Mouse (Mus musculus) CH12.LX (cell line): ENCODE measurements around the gene Junb. TPM values are rescaled to one million over a fixed set of nuclear protein-coding genes. Genes with fewer than 3 reads are reported as not detected.
A peak's percentile ranks its signal among the peaks of the same experiment; 100 is the strongest.

Experiments
- DNase-seq: peaks from one replicate; pipeline ENCODE4 v3.0.0-alpha.2; 2013; ENCODE audit errors: extremely low read depth
- H3K27ac ChIP-seq: 2 replicates; pipeline ENCODE4 v1.5.1; 2012; ENCODE audit warnings: low read depth, mild to moderate bottlenecking, control low read depth, moderate library complexity; ENCODE audit not compliant: insufficient read depth
- H3K27me3 ChIP-seq: replicated peaks from 2 replicates; pipeline ENCODE3; 2012; ENCODE audit warnings: inconsistent platforms
- H3K36me3 ChIP-seq, 2 experiments: replicated peaks in 1 of 2; 2 replicates each; pipeline versions ENCODE3 to v1.6.1; 2012; ENCODE audit warnings: inconsistent platforms in 1 of 2, low read length in 1 of 2, mild to moderate bottlenecking in 1 of 2, mixed read lengths in 1 of 2, moderate library complexity in 1 of 2; ENCODE audit not compliant: control insufficient read depth in 1 of 2, insufficient read depth in 1 of 2
- H3K4me1 ChIP-seq, 2 experiments: 2 replicates each; pipeline ENCODE4 v1.6.1; 2012; ENCODE audit warnings: inconsistent platforms in 1 of 2, moderate library complexity in 1 of 2; ENCODE audit not compliant: insufficient read depth in 2 of 2, control insufficient read depth in 1 of 2
- H3K4me2 ChIP-seq: 2 replicates; pipeline ENCODE4 v1.6.1; 2012; ENCODE audit warnings: low read depth, mild to moderate bottlenecking, control low read depth; ENCODE audit not compliant: poor library complexity, insufficient read depth, severe bottlenecking
- H3K4me3 ChIP-seq, 3 experiments: fragments of 150-350 bp in 1 of 3; sonication (generic) in 1 of 3; replicated peaks in 1 of 3; 2 replicates each; pipeline versions ENCODE3 to v1.5.1; 2011 to 2012; ENCODE audit warnings: low read depth in 2 of 3, low read length in 2 of 3, mild to moderate bottlenecking in 2 of 3, moderate library complexity in 2 of 3, control low read depth in 1 of 3, improper control_type of control experiment in 1 of 3, inconsistent platforms in 1 of 3, mixed read lengths in 1 of 3; ENCODE audit not compliant: poor library complexity in 1 of 3
- H3K79me2 ChIP-seq: replicated peaks from 2 replicates; pipeline ENCODE4 v1.6.1; 2012; ENCODE audit warnings: mild to moderate bottlenecking, moderate library complexity; ENCODE audit not compliant: control insufficient read depth, poor library complexity, insufficient read depth, severe bottlenecking; ENCODE audit errors: extremely low read depth
- H3K9ac ChIP-seq: 2 replicates; pipeline ENCODE4 v1.6.1; 2012; ENCODE audit warnings: low read depth, mild to moderate bottlenecking, control low read depth, moderate library complexity; ENCODE audit not compliant: insufficient read depth
- H3K9me3 ChIP-seq: replicated peaks from 2 replicates; pipeline ENCODE3; 2012; ENCODE audit warnings: low read length, inconsistent platforms, mixed read lengths
- CHD1 ChIP-seq: IDR thresholded peaks from 2 replicates; pipeline ENCODE4 v1.6.1; 2012; ENCODE audit warnings: low read depth, low read length, improper control_type of control experiment, inconsistent platforms
- CHD2 ChIP-seq: IDR thresholded peaks from 2 replicates; pipeline ENCODE4 v1.6.1; 2011; ENCODE audit warnings: low read length, improper control_type of control experiment
- CTCF ChIP-seq, 2 experiments: IDR thresholded peaks in 1 of 2; conservative IDR thresholded peaks in 1 of 2; 2 replicates each; pipeline ENCODE4 v1.5.1; 2011 to 2012; ENCODE audit warnings: low read depth in 2 of 2, low read length in 2 of 2, improper control_type of control experiment in 1 of 2, inconsistent platforms in 1 of 2, mild to moderate bottlenecking in 1 of 2, moderate library complexity in 1 of 2
- JUND ChIP-seq: conservative IDR thresholded peaks from 2 replicates; pipeline ENCODE4 v1.6.1; 2011; ENCODE audit warnings: low read depth, low read length, improper control_type of control experiment
- KAT2A ChIP-seq: IDR thresholded peaks from 2 replicates; pipeline ENCODE4 v1.6.1; 2012; ENCODE audit warnings: low read length, improper control_type of control experiment, inconsistent platforms; ENCODE audit not compliant: insufficient replicate concordance
- MAFK ChIP-seq: IDR thresholded peaks from 2 replicates; pipeline ENCODE4 v1.6.1; 2011; ENCODE audit warnings: low read length, improper control_type of control experiment; ENCODE audit not compliant: insufficient replicate concordance
- MXI1 ChIP-seq: IDR thresholded peaks from 2 replicates; pipeline ENCODE4 v1.6.1; 2011; ENCODE audit warnings: mild to moderate bottlenecking, low read depth, low read length, improper control_type of control experiment
- MYC ChIP-seq: IDR thresholded peaks from 2 replicates; pipeline ENCODE4 v1.6.1; 2011; ENCODE audit warnings: low read depth, mild to moderate bottlenecking, improper control_type of control experiment, low read length
- POLR2A ChIP-seq: IDR thresholded peaks from 2 replicates; pipeline ENCODE4 v1.6.1; 2011; ENCODE audit warnings: low read depth, mild to moderate bottlenecking, improper control_type of control experiment, low read length
- RAD21 ChIP-seq: IDR thresholded peaks from 2 replicates; pipeline ENCODE4 v1.6.1; 2011; ENCODE audit warnings: low read depth, mild to moderate bottlenecking, low read length, improper control_type of control experiment, moderate library complexity
- SIN3A ChIP-seq: IDR thresholded peaks from 2 replicates; pipeline ENCODE4 v1.6.1; 2012; ENCODE audit warnings: low read length, improper control_type of control experiment, inconsistent platforms
- SMC3 ChIP-seq: IDR thresholded peaks from 2 replicates; pipeline ENCODE4 v1.6.1; 2011; ENCODE audit warnings: low read depth, low read length, improper control_type of control experiment
- TCF12 ChIP-seq: IDR thresholded peaks from 2 replicates; pipeline ENCODE4 v1.6.1; 2014; ENCODE audit warnings: low read depth, mild to moderate bottlenecking, inconsistent platforms, low read length, improper control_type of control experiment
- USF2 ChIP-seq: conservative IDR thresholded peaks from 2 replicates; pipeline ENCODE4 v1.6.1; 2011; ENCODE audit warnings: low read depth, low read length, improper control_type of control experiment
- ZC3H11A ChIP-seq: IDR thresholded peaks from 2 replicates; pipeline ENCODE4 v1.6.1; 2012; ENCODE audit warnings: low read depth, mild to moderate bottlenecking, inconsistent platforms, low read length, improper control_type of control experiment
- dilution Hi-C: fragments of 300-500 bp; cut with MboI; formaldehyde crosslinking; loops from 2 replicates; pipeline ENCODE4 v1.14.3; 2020; ENCODE audit warnings: low sequenced_read_pairs; ENCODE audit not compliant: extremely low pct_unique_long_range_greater_than_20kb, extremely low pct_ligation_motif_present
- in situ Hi-C: fragments of 300-500 bp; cut with MboI; formaldehyde crosslinking; loops from 3 replicates; pipeline ENCODE4 v1.14.3; 2019; ENCODE audit warnings: low sequenced_read_pairs, low pct_ligation_motif_present, low pct_unique_long_range_greater_than_20kb, mixed read lengths
- polyA plus RNA-seq: library from polyadenylated mRNA; unstranded; fragments of >175 nt; gene quantifications from 2 replicates; pipeline ENCODE4 v1.2.1, GENCODE M21; 2012; ENCODE audit warnings: low read depth; ENCODE audit not compliant: insufficient read length
- total RNA-seq, 2 experiments: library from RNA; depleted of rRNA; stranded (reverse); fragments of 300-350 nt in 1 of 2; fragments of >200 nt in 1 of 2; gene quantifications; 2 replicates each; pipeline ENCODE4 v1.2.3; 2012 to 2014

Junb gene
- total and polyA plus RNA-seq, 3 experiments: 63.4 to 342 (median 217) TPM

- dilution Hi-C loops (no loop called here), in situ Hi-C loops (no loop called here)
- TF ChIP-seq CTCF (conservative IDR thresholded peaks at IDR 0.05 in 1 of 2, IDR thresholded peaks at IDR 0.05 in 1 of 2; ENCODE audit: low read depth in 2 of 2, low read length in 2 of 2) (peak; percentile 10 to 50; a peak in 2 of 4 replicates), CHD1 (no peak), USF2 (no peak), ZC3H11A (no peak), MYC (peak; percentile 54; the same call in 1 of the 2 replicates)
- TF ChIP-seq, all 38 proteins: peak for 2
- Histone ChIP-seq H3K27me3 (no peaks in the 10 kb centered on the region), H3K36me3 (peaks cover 24 to 47% of the 10 kb centered on the region in 2 experiments), H3K9me3 (no peaks in the 10 kb centered on the region), H3K4me3 (no peak overlapping the region), H3K27ac (no peak overlapping the region), H3K9ac (no peak overlapping the region), H3K4me1 (peaks cover 12 to 39% of the 10 kb centered on the region in 2 experiments), H3K79me2 (peaks cover 3% of the 10 kb centered on the region), H3K4me2 (no peak overlapping the region)
- DNase-seq: no peak
Measured at GRCm38 (mm10) chr8:84963952-84964351, 14.6 kb downstream of the Junb start.

GRCm38 (mm10) chr8:84959811-84960210, 18.7 kb downstream of the Junb start:
- H3K79me2 ChIP-seq: peaks cover 1% of the 10 kb centered on the region
- DNase-seq: no peak
- H3K27ac ChIP-seq: no peak overlapping the region
- peaks cover under 1 to 8% of the 10 kb centered on the region in 2 experiments; a peak in 3 of 4 replicates for H3K4me1 ChIP-seq
- in situ Hi-C loops (no loop called here), dilution Hi-C loops (no loop called here)
- H3K36me3 ChIP-seq: peaks cover 37 to 74% of the 10 kb centered on the region in 2 experiments
- H3K9me3 ChIP-seq: no peaks in the 10 kb centered on the region
- H3K4me2 ChIP-seq: no peak overlapping the region
- TF ChIP-seq JUND (no peak), MXI1 (no peak), POLR2A (no peak), TCF12 (no peak)
- no peak overlapping the region for H3K4me3 ChIP-seq
- H3K27me3 ChIP-seq: no peaks in the 10 kb centered on the region
- no peak overlapping the region for H3K9ac ChIP-seq

GRCm38 (mm10) chr8:84956768-84957167, 21.8 kb downstream of the Junb start:
- Histone ChIP-seq H3K4me1 (peaks cover 0 to 7% of the 10 kb centered on the region in 2 experiments; a peak in 2 of 4 replicates), H3K9ac (no peak overlapping the region), H3K9me3 (no peaks in the 10 kb centered on the region), H3K4me3 (no peak overlapping the region), H3K36me3 (peaks cover 29 to 54% of the 10 kb centered on the region in 2 experiments), H3K79me2 (no peaks in the 10 kb centered on the region), H3K4me2 (no peak overlapping the region), H3K27me3 (peaks cover 11% of the 10 kb centered on the region), H3K27ac (no peak overlapping the region)
- DNase-seq: peak; percentile 82
- no peak for TF ChIP-seq SIN3A
- TF ChIP-seq CHD2: no peak
- TF ChIP-seq SMC3: peak; percentile 66
- no peak for TF ChIP-seq KAT2A
- TF ChIP-seq TCF12: no peak
- TF ChIP-seq CTCF (conservative IDR thresholded peaks at IDR 0.05 in 1 of 2, IDR thresholded peaks at IDR 0.05 in 1 of 2; ENCODE audit: low read depth in 2 of 2, low read length in 2 of 2): peak; percentile 90 to 92
- TF ChIP-seq MAFK: no peak
- TF ChIP-seq RAD21: peak; percentile 74
- in situ Hi-C loops: no loop called here
- dilution Hi-C loops: no loop called here
